Comparison of ENCODE assay signal across 7 mouse cellular contexts in genomic region chr6:113531840-113532404, GRCm38 (mm10). TPM values are rescaled to one million over a fixed set of nuclear protein-coding genes. Genes with fewer than 3 reads are reported as not detected.
A peak's percentile ranks its signal among the peaks of the same experiment; 100 is the strongest.
DNase-seq lines count a peak whose midpoint lies in the region; ATAC-seq lines count a peak whose summit lies in the region.

No protein-coding gene starts in this region.

- peak overlapping the region; percentile 79 for H3K4me2 ChIP-seq in liver, embryonic 12.5 days

- intact Hi-C loops in gastrocnemius, postnatal 36 days (cut with DNase I), result no loop called here

- peak overlapping the region; percentile 84 for H3K27ac ChIP-seq in liver, embryonic 12.5 days

- peak overlapping the region; percentile 100 for H3K4me3 ChIP-seq in erythroblast, embryonic 14.5 days (replicated peaks)
- peak overlapping the region; percentile 81 for H3K4me3 ChIP-seq in liver, embryonic 12.5 days

- H3K27me3 ChIP-seq in erythroblast, embryonic 14.5 days (ENCODE audit: control insufficient read depth), result no peaks in the 10 kb centered on the region
- no peaks in the 10 kb centered on the region for H3K27me3 ChIP-seq in liver, embryonic 12.5 days (replicated peaks)

- no peaks in the 10 kb centered on the region for H3K9me3 ChIP-seq in erythroblast, embryonic 14.5 days (ENCODE audit: control insufficient read depth, low read length)
- H3K9me3 ChIP-seq in liver, embryonic 12.5 days (replicated peaks), result no peaks in the 10 kb centered on the region

- H3K36me3 ChIP-seq in erythroblast, embryonic 14.5 days (ENCODE audit: control insufficient read depth), result peaks cover 54% of the 10 kb centered on the region
- H3K36me3 ChIP-seq in liver, embryonic 12.5 days, result peaks cover 51% of the 10 kb centered on the region

- H3K4me1 ChIP-seq in erythroblast, embryonic 14.5 days (ENCODE audit: control insufficient read depth), result peaks cover 31% of the 10 kb centered on the region
- H3K4me1 ChIP-seq in liver, embryonic 12.5 days, result peaks cover 30% of the 10 kb centered on the region

- DNase-seq in thymus, postnatal 4 days, result peak; percentile 17
- DNase-seq in thymus, postnatal 36 days, result no peak
- DNase-seq in cerebellum, postnatal 4 days (ENCODE audit: low spot score in 2 of 2), result no peak
- DNase-seq in spleen, adult 12 weeks (ENCODE audit: low spot score), result no peak
- DNase-seq in gastrocnemius, postnatal 36 days, result no peak

- peak overlapping the region; percentile 82 for H3K9ac ChIP-seq in liver, embryonic 12.5 days

- no peak for ATAC-seq in liver, embryonic 12.5 days

- WGBS in liver, embryonic 12.5 days (ENCODE audit: insufficient replicate concordance), result 4% methylated on average over 7 of the region's 7 CpGs

RNA-seq across cellular contexts. Expression of gene Fancd2, which starts 0.4 kb away (rescaled TPM):
- 0.13 and 0.15 TPM in 2 replicates for polyA plus RNA-seq in erythroblast, embryonic 14.5 days (2012)
- 13.8 and 16.4 TPM in 2 replicates for polyA plus RNA-seq in liver, embryonic 12.5 days (2016; fragmentation: Nextera tagmentation; extraction: Ambion mirVana)
- under 1 TPM; 0.20 to 0.30 TPM for total RNA-seq in gastrocnemius, postnatal 36 days (2021)

RNA-seq across cellular contexts. Expression of gene Emc3, which starts 0.5 kb away (rescaled TPM):
- polyA plus RNA-seq in erythroblast, embryonic 14.5 days (2012), result 2.4 and 2.6 TPM in 2 replicates
- polyA plus RNA-seq in liver, embryonic 12.5 days (2016; fragmentation: Nextera tagmentation; extraction: Ambion mirVana), result 55.8 and 56.5 TPM in 2 replicates
- total RNA-seq in gastrocnemius, postnatal 36 days (2021), result 10 to 100 TPM; 52.9 to 55.7 TPM

RNA-seq across cellular contexts. Expression of gene Prrt3, which starts 30.2 kb away (rescaled TPM):
- 0.02 TPM in 1 of 2 replicates, not detected in the other for polyA plus RNA-seq in erythroblast, embryonic 14.5 days (2012)
- 0.08 and 0.11 TPM in 2 replicates for polyA plus RNA-seq in liver, embryonic 12.5 days (2016; fragmentation: Nextera tagmentation; extraction: Ambion mirVana)
- not detected for total RNA-seq in gastrocnemius, postnatal 36 days (2021)

RNA-seq across cellular contexts. Expression of gene Creld1, which starts 48.8 kb away (rescaled TPM):
- polyA plus RNA-seq in erythroblast, embryonic 14.5 days (2012), result 0.38 and 0.61 TPM in 2 replicates
- polyA plus RNA-seq in liver, embryonic 12.5 days (2016; fragmentation: Nextera tagmentation; extraction: Ambion mirVana), result 9.6 and 10.9 TPM in 2 replicates
- total RNA-seq in gastrocnemius, postnatal 36 days (2021), result 10 to 100 TPM; 39.1 to 49.8 TPM

Comparison
In these comparisons a context has a peak if more than half of its experiments do, and no peak if none do; other contexts are left out.
1. RNA of gene Fancd2, which starts 0.4 kb away (polyA plus RNA-seq): 13.8 to 16.4 TPM in liver, embryonic 12.5 days; 0.13 to 0.15 TPM in erythroblast, embryonic 14.5 days; every median in the first group is over 10 times any median in the second.
2. RNA of gene Emc3, which starts 0.5 kb away (polyA plus RNA-seq): 55.8 to 56.5 TPM in liver, embryonic 12.5 days; 2.4 to 2.6 TPM in erythroblast, embryonic 14.5 days; every median in the first group is over 10 times any median in the second.